Mouse (Mus musculus) embryonic fibroblast, embryonic 13.5 days (primary cell): Measurements from ENCODE around the gene Stxbp6. TPM values are rescaled to one million over a fixed set of nuclear protein-coding genes. Genes with fewer than 3 reads are reported as not detected.
"Not testable (repeated sequence)": the region's sequence is repeated elsewhere in the genome, so short reads cannot be mapped to it uniquely, and the experiment has no call there.

Experiments
- H3K27ac ChIP-seq: 2 replicates; pipeline ENCODE4 v1.5.1; 2012; ENCODE audit warnings: low read length, control low read depth, inconsistent platforms; ENCODE audit not compliant: insufficient read depth
- H3K4me1 ChIP-seq: 2 replicates; pipeline ENCODE4 v1.6.1; 2011; ENCODE audit warnings: low read length; ENCODE audit not compliant: control insufficient read depth, insufficient read depth
- H3K4me3 ChIP-seq: 2 replicates; pipeline ENCODE4 v1.5.1; 2011; ENCODE audit warnings: mild to moderate bottlenecking, control low read depth, low read length; ENCODE audit not compliant: insufficient read depth
- CTCF ChIP-seq: IDR thresholded peaks from 2 replicates; pipeline ENCODE4 v1.5.1; 2011; ENCODE audit warnings: mild to moderate bottlenecking, control low read depth, low read length, moderate library complexity, borderline replicate concordance; ENCODE audit not compliant: insufficient read depth
- POLR2A ChIP-seq: IDR thresholded peaks from 2 replicates; pipeline ENCODE4 v1.6.1; 2011; ENCODE audit warnings: low read depth, mild to moderate bottlenecking, control low read depth, low read length, moderate library complexity
- polyA plus RNA-seq: library from polyadenylated mRNA; stranded (reverse); fragments of >200 nt; gene quantifications from 2 replicates; pipeline ENCODE4 v1.2.4, GENCODE M21; 2011; ENCODE audit warnings: low read depth; ENCODE audit not compliant: missing spikeins, insufficient read length

The Stxbp6 gene
- polyA plus RNA-seq: 5.8 and 7.8 TPM in 2 replicates

DNA sequence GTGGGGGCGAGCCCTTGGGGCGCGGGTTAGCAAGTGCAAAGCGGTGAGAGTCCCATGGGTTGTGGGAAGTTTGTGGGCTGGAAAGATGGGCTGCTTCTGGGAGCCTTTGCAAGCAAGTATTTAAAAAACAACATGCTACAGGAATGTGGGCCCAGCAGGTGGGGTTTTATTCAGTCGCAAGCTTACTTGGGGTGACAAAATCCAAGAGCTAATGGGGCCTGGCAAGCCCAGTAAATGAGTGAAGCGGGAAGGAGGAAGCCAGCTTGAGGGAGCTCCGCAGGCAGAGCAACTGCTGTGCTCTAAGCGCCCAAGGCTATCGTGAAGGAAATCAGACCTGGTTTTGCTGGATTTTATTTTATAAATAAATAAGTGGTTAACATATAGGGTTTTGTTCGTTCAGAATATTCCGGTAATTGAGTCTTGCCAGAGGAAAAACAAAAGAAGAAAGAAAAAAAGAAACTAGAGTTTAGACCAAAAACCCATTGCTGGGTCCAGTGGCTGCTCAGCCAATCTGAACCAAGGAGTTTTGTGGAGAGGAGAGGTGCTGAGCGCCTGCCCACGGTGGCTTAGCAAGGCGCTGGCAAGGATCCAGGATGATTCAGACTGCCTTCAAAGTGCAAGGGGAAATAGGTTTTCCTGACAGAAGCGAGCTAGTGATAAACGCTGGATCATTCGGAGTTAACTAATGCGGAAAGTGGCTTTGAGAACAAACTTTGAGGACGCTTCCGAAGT is at the start of gene Stxbp6:
TSS of gene Stxbp6 (minus strand) at position 99 of the 732 bp plus-strand sequence.
- TF ChIP-seq CTCF (no peak), POLR2A (no peak)
- H3K27ac ChIP-seq: no peak within 1 kb of the TSS
- H3K4me1 ChIP-seq: peaks cover 3% of the 10 kb centered on the region
- H3K4me3 ChIP-seq: peak within 1 kb of the TSS; percentile 64

- H3K4me3 ChIP-seq: not testable (repeated sequence)
These were observed 28.4 kb upstream of the Stxbp6 start for GRCm38 (mm10) chr12:45102954-45103353.

GRCm38 (mm10) chr12:45093732-45094131 is 19.2 kb upstream of the Stxbp6 start:
- H3K4me1 ChIP-seq: no peaks in the 10 kb centered on the region
- H3K4me3 ChIP-seq: no peak overlapping the region
- TF ChIP-seq POLR2A (no peak), CTCF (no peak)
- H3K27ac ChIP-seq: no peak overlapping the region

More at GRCm38 (mm10) chr12:45102954-45103353, 28.4 kb upstream of the Stxbp6 start:
- not testable (repeated sequence) for H3K4me1 ChIP-seq, H3K27ac ChIP-seq

GRCm38 (mm10) chr12:45092444-45092843 is 17.9 kb upstream of the Stxbp6 start:
- H3K4me3 ChIP-seq: no peak overlapping the region
- no peaks in the 10 kb centered on the region for H3K4me1 ChIP-seq
- H3K27ac ChIP-seq: no peak overlapping the region
- TF ChIP-seq CTCF: no peak
- no peak for TF ChIP-seq POLR2A

- Histone ChIP-seq H3K4me1 (no peaks in the 10 kb centered on the region), H3K27ac (no peak overlapping the region), H3K4me3 (no peak overlapping the region)
- TF ChIP-seq CTCF (no peak), POLR2A (no peak)
These were observed 8.6 kb upstream of the Stxbp6 start for GRCm38 (mm10) chr12:45083145-45083475.

GRCm38 (mm10) chr12:45082379-45083144 is 8.1 kb upstream of the Stxbp6 start:
- Histone ChIP-seq H3K4me1 (no peaks in the 10 kb centered on the region), H3K27ac (no peak overlapping the region), H3K4me3 (no peak overlapping the region)
- TF ChIP-seq CTCF (no peak), POLR2A (no peak)

DNA sequence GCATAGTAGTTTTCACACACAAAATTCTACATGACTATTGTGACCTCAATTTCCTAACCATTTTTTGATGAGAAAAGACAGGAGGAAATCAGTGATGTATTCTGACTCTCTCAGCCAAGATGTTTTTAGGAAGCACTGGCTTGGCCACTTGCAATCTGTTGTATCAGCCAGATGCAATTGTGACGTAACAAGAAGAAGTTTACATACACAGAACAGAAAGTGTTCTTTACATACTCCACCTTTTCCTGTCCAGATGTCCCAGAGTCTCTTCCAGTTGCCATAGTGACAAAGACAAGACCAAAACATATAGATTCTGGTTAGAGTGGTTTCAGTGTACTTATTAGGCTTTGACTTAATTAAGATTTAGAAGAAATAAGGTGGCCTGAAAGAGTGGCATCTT is 7.1 kb upstream of the Stxbp6 start:
- H3K4me3 ChIP-seq: no peak overlapping the region
- no peak overlapping the region for H3K27ac ChIP-seq
- no peak for TF ChIP-seq CTCF
- no peak for TF ChIP-seq POLR2A
- no peaks in the 10 kb centered on the region for H3K4me1 ChIP-seq

- no peak for TF ChIP-seq POLR2A
- TF ChIP-seq CTCF: no peak
- H3K4me1 ChIP-seq: no peaks in the 10 kb centered on the region
- no peak overlapping the region for H3K4me3 ChIP-seq
- no peak overlapping the region for H3K27ac ChIP-seq
These were observed 6.2 kb upstream of the Stxbp6 start for GRCm38 (mm10) chr12:45080753-45081122.

DNA sequence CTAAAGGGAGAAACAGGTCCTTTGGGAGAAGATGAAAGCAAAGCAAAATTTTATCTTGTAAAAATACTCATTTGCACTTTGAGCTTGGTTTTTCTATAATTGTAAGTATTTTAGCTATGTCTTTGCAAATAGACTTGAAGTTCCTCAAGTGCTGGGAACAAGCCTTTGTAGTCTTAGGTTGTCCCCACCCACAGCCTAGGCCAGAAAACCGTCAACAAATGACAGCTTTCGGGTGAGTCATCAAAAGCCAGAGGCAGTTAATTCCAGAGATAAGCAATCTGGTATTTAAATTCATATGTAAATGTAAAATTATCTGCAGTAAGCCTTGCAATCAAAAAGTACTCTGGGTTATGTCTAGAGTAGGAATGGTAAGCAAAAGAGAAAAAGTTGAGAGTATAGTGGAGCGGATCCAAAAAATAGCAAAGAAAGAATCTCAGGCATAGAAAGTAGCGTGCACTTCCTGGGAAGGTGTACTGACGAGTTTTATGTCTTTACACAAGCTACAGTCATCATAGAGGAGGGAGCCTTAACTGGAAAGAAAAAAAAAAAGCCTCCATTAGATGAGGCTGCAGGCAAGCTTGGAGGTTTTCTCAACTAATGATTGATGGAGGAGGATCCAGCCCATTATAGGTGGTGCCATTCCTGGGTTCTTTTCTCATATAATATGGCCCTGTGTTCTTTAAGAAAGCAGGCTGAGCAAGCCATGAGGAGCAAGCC is 5.7 kb upstream of the Stxbp6 start:
- no peak overlapping the region for H3K4me3 ChIP-seq
- peaks cover 3% of the 10 kb centered on the region for H3K4me1 ChIP-seq
- TF ChIP-seq POLR2A (no peak), CTCF (no peak)
- H3K27ac ChIP-seq: no peak overlapping the region

DNA sequence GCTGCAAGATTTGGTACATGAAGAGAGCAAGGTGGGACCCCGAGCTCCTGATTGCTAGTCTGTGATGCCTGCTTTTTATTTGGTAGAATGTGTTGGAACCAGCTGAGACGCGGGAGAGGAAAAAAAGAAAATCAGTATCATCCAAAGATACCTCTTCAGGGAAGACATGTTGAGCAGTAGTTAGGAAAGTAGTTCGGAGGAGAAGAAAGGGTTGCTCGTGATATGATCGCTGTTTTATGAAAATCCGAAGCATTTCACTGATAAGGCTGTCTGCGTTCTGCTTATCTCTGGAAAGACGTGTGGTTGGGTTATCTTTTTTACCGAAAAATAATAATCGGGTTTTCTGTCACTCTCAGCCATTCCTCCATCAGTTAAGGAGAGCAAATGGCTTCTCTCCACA is 1.1 kb upstream of the Stxbp6 start:
- no peak overlapping the region for H3K27ac ChIP-seq
- H3K4me1 ChIP-seq: peaks cover 3% of the 10 kb centered on the region
- H3K4me3 ChIP-seq: no peak overlapping the region
- TF ChIP-seq POLR2A: no peak
- TF ChIP-seq CTCF: no peak
